Mouse (Mus musculus): ENCODE measurements at regions not wholly inside any gene's neighbourhood (a gene's known extent, or its start where the extent isn't known, plus 50 kb on each side); places are given as distances from the start of the nearest gene placed in this dataset.

DNA sequence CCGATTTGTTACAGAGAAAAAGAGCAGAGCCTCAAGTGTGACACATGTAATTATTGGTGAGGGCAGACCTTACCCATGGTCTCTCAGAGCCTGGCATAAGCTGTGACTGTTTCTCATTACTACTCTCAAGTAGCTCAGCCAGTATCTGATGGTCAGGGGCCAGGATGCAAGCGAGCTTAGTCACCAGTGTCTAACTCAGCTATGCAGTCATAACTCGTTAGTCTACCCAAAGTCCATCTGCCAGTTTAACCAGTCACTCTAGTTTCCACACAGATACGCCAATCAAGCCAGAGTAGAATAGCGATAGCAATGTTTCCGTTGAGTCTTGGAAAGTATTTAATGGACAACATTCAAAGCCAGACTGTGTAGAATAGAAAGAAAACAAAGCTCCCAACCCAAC is 354.3 kb upstream of the Map3k7 start:
- H3K27ac ChIP-seq (ENCODE audit: low read depth): no peak overlapping the region
- H3K9ac ChIP-seq (replicated peaks): no peak overlapping the region
- H3K4me1 ChIP-seq (ENCODE audit: insufficient read depth): no peaks in the 10 kb centered on the region
- no peaks in the 10 kb centered on the region for H3K27me3 ChIP-seq (ENCODE audit: insufficient read depth, low read length)
- TF ChIP-seq CTCF (IDR thresholded peaks at IDR 0.05; ENCODE audit: low read depth): no peak
- TF ChIP-seq EP300 (IDR thresholded peaks at IDR 0.05; ENCODE audit: low read depth): no peak
- no peak for ATAC-seq
- no peaks in the 10 kb centered on the region for H3K36me3 ChIP-seq (replicated peaks; ENCODE audit: insufficient read depth, low read length)
- H3K4me2 ChIP-seq (ENCODE audit: low read depth, low read length): no peak overlapping the region
- no peaks in the 10 kb centered on the region for H3K9me3 ChIP-seq (ENCODE audit: low read length)
- no peak for DNase-seq
- 77% methylated on average over 6 of the region's 6 CpGs for WGBS (ENCODE audit: insufficient replicate concordance)
- H3K4me3 ChIP-seq (ENCODE audit: low read depth, low read length): no peak overlapping the region

GRCm38 (mm10) chr4:31612147-31612824 is 351.6 kb upstream of the Map3k7 start:
- Histone ChIP-seq H3K36me3 (replicated peaks; ENCODE audit: insufficient read depth, low read length) (no peaks in the 10 kb centered on the region), H3K9me3 (ENCODE audit: low read length) (no peaks in the 10 kb centered on the region), H3K27ac (ENCODE audit: low read depth) (no peak overlapping the region), H3K4me3 (ENCODE audit: low read depth, low read length) (no peak overlapping the region), H3K4me2 (ENCODE audit: low read depth, low read length) (no peak overlapping the region), H3K9ac (replicated peaks) (no peak overlapping the region), H3K4me1 (ENCODE audit: insufficient read depth) (no peaks in the 10 kb centered on the region), H3K27me3 (ENCODE audit: insufficient read depth, low read length) (no peaks in the 10 kb centered on the region)
- DNase-seq (no peak), ATAC-seq (no peak)
- no peak for TF ChIP-seq EP300 (IDR thresholded peaks at IDR 0.05; ENCODE audit: low read depth)
- no peak for TF ChIP-seq CTCF (IDR thresholded peaks at IDR 0.05; ENCODE audit: low read depth)
- WGBS (ENCODE audit: insufficient replicate concordance): 72% methylated on average over 8 of the region's 8 CpGs

DNA sequence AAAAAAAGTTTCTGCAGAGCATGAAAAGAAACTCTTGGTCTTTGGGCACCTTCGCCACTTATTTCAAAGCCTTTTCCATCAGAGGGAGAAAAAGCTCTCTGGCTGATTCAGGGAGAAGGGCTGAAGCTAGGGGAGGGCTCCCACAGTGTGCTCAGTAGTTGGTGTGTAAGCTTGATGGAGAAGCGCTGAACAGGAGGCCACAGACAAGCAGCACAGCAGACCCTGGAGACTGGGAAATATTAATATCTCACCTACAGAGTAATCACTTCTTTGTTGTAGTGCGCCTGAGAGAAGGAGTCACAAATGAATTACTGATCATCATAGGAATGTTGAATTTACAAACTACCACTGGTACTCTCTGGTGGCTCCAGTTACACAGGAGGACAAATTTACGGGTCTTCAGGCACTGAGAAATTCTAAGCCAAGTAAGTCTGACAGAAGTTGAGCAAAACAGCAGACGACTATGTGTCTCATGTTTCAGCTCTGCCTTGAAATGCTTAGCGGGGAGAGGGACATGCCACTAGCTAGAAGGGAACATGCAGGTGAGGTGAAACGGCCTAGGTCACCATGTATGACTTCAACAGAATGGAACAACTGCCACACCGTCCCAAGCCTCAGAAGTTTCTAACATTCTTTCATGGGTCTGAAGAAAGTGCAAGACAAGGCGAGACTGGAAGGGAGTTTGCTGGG is 350.9 kb upstream of the Map3k7 start:
- H3K4me3 ChIP-seq (ENCODE audit: low read depth, low read length): no peak overlapping the region
- H3K4me2 ChIP-seq (ENCODE audit: low read depth, low read length): no peak overlapping the region
- H3K9me3 ChIP-seq (ENCODE audit: low read length): no peaks in the 10 kb centered on the region
- no peak for ATAC-seq
- H3K27me3 ChIP-seq (ENCODE audit: insufficient read depth, low read length): no peaks in the 10 kb centered on the region
- WGBS (ENCODE audit: insufficient replicate concordance): 72% methylated on average over 9 of the region's 9 CpGs
- H3K9ac ChIP-seq (replicated peaks): no peak overlapping the region
- no peak for DNase-seq
- no peaks in the 10 kb centered on the region for H3K4me1 ChIP-seq (ENCODE audit: insufficient read depth)
- H3K36me3 ChIP-seq (replicated peaks; ENCODE audit: insufficient read depth, low read length): no peaks in the 10 kb centered on the region
- TF ChIP-seq CTCF (IDR thresholded peaks at IDR 0.05; ENCODE audit: low read depth) (no peak), EP300 (IDR thresholded peaks at IDR 0.05; ENCODE audit: low read depth) (no peak)
- H3K27ac ChIP-seq (ENCODE audit: low read depth): no peak overlapping the region

DNA sequence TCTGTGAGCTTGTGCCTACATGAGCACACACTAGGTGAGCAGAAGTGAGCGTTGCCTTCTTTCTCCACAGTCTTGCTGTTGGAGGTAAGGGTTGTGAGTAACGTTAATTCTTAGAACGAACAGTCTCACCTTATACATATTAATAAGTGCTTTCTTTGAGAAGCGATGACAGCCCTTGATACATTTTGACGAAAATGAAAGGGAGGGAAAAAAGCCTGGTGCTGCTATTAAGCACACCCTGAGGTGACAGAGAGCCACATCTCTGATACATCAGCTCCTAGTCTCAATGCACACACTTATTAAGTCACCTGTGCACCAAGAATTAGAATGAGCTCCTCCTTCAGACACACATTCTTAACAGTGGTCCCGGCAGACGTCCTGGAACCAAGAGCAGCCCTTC is 346.3 kb upstream of the Map3k7 start:
- 76% methylated on average over 7 of the region's 7 CpGs for WGBS (ENCODE audit: insufficient replicate concordance)
- TF ChIP-seq EP300 (IDR thresholded peaks at IDR 0.05; ENCODE audit: low read depth): no peak
- TF ChIP-seq CTCF (IDR thresholded peaks at IDR 0.05; ENCODE audit: low read depth): no peak
- Histone ChIP-seq H3K4me2 (ENCODE audit: low read depth, low read length) (no peak overlapping the region), H3K4me3 (ENCODE audit: low read depth, low read length) (no peak overlapping the region), H3K9me3 (ENCODE audit: low read length) (no peaks in the 10 kb centered on the region), H3K4me1 (ENCODE audit: insufficient read depth) (no peaks in the 10 kb centered on the region), H3K36me3 (replicated peaks; ENCODE audit: insufficient read depth, low read length) (no peaks in the 10 kb centered on the region), H3K27ac (ENCODE audit: low read depth) (no peak overlapping the region), H3K27me3 (ENCODE audit: insufficient read depth, low read length) (no peaks in the 10 kb centered on the region), H3K9ac (replicated peaks) (no peak overlapping the region)
- DNase-seq (no peak), ATAC-seq (no peak)

GRCm38 (mm10) chr4:31618026-31618425 is 345.9 kb upstream of the Map3k7 start:
- ATAC-seq: no peak
- H3K27ac ChIP-seq (ENCODE audit: low read depth): no peak overlapping the region
- DNase-seq: no peak

DNA sequence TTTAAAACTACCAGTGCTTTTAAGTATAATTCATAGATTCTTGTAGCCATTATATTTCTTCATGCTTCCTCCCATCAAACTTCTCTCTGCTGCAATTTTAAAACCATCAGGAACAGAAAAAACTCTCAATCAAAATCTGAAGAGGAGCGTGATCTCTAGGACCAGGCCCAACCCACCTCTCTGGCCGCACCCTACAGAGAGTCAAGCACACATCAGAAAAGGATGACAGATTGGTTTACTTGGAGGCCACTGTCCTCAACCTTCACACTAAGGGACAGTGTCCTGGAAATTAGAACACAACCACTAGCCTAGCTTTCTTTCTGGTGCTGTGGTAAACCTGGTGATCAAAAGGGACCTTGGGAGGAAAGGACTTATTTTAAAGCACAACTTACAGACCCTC is 342.7 kb upstream of the Map3k7 start:
- no peaks in the 10 kb centered on the region for H3K4me1 ChIP-seq (ENCODE audit: insufficient read depth)
- no peak overlapping the region for H3K4me3 ChIP-seq (ENCODE audit: low read depth, low read length)
- H3K27me3 ChIP-seq (ENCODE audit: insufficient read depth, low read length): no peaks in the 10 kb centered on the region
- H3K4me2 ChIP-seq (ENCODE audit: low read depth, low read length): no peak overlapping the region
- WGBS (ENCODE audit: insufficient replicate concordance): 88% methylated on average over 2 of the region's 2 CpGs
- H3K9me3 ChIP-seq (ENCODE audit: low read length): no peaks in the 10 kb centered on the region
- H3K27ac ChIP-seq (ENCODE audit: low read depth): no peak overlapping the region
- H3K36me3 ChIP-seq (replicated peaks; ENCODE audit: insufficient read depth, low read length): no peaks in the 10 kb centered on the region
- H3K9ac ChIP-seq (replicated peaks): no peak overlapping the region
- TF ChIP-seq CTCF (IDR thresholded peaks at IDR 0.05; ENCODE audit: low read depth) (no peak), EP300 (IDR thresholded peaks at IDR 0.05; ENCODE audit: low read depth) (no peak)
- no peak for ATAC-seq
- DNase-seq: no peak

More at GRCm38 (mm10) chr4:31618026-31618425, 345.9 kb upstream of the Map3k7 start:
- Histone ChIP-seq H3K4me1 (ENCODE audit: insufficient read depth) (no peaks in the 10 kb centered on the region), H3K27me3 (ENCODE audit: insufficient read depth, low read length) (no peaks in the 10 kb centered on the region), H3K9ac (replicated peaks) (no peak overlapping the region), H3K4me2 (ENCODE audit: low read depth, low read length) (no peak overlapping the region), H3K4me3 (ENCODE audit: low read depth, low read length) (no peak overlapping the region), H3K36me3 (replicated peaks; ENCODE audit: insufficient read depth, low read length) (no peaks in the 10 kb centered on the region), H3K9me3 (ENCODE audit: low read length) (no peaks in the 10 kb centered on the region)
- no peak for TF ChIP-seq CTCF (IDR thresholded peaks at IDR 0.05; ENCODE audit: low read depth)
- no peak for TF ChIP-seq EP300 (IDR thresholded peaks at IDR 0.05; ENCODE audit: low read depth)
- WGBS (ENCODE audit: insufficient replicate concordance): 73% methylated on average over 4 of the region's 4 CpGs

Measured in liver, postnatal 0 days (tissue).